Mouse (Mus musculus) left cerebral cortex, adult 8-10 months (tissue): ENCODE measurements around the gene Spats2l. TPM values are rescaled to one million over a fixed set of nuclear protein-coding genes. Genes with fewer than 3 reads are reported as not detected.

Source experiments
- DNase-seq, 2 experiments: peaks; one replicate each; pipeline ENCODE4 v3.0.0; 2022; ENCODE audit warnings: low spot score in 2 of 2
- total RNA-seq, 4 experiments: library from RNA; stranded (reverse); gene quantifications; 2 replicates each; pipeline ENCODE4 v1.2.4; 2022

Spats2l gene
- total RNA-seq, 4 experiments from 2014 or later = 35.5 to 41.7 (median 39.2) TPM

DNA sequence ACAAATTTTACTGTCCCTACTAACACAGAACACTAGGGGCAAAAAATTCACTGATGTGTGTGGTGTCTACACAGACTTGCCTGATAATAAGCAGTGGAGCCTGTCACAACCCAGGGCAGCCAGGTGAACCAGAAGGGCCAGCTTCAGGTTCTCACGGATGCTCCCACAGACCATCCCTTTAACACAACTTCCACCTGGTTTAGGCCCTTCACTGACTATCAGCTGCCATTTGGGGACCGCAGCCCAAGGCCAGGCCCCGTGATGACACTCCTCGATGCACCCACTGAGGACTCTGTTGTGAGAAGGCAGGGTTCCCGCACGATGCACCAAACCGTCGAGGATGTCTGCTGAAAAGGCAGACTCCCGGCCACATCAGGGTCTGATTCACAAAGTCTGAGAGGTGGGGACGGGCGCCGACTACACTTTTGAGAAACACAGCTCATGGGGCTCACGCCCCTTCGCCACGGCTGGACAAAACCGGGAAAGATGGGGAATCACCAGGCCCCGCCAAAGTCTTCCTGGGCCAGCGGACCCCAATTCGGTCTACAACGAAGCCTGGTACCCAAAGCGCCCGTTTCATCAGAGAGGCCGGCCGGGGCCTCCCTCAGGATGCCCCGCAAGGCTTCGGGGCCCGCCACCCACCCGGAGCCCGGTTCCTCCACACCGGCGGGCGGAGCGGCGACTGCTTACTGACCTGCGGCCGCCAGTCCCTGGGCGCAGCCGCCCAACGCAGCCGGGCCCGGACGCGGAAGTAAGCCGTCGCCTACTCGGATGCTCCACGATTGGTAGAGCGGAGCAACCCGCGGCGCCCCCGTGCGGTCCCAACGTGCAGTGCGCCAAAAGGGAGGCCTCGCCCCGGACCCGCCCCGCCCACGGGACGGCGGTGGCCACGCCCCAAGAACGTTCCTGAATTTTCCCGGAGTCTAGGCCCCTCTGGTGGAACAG lies 195.6 kb downstream of the Spats2l start:
- peak; percentile 92 to 95 for DNase-seq

DNA sequence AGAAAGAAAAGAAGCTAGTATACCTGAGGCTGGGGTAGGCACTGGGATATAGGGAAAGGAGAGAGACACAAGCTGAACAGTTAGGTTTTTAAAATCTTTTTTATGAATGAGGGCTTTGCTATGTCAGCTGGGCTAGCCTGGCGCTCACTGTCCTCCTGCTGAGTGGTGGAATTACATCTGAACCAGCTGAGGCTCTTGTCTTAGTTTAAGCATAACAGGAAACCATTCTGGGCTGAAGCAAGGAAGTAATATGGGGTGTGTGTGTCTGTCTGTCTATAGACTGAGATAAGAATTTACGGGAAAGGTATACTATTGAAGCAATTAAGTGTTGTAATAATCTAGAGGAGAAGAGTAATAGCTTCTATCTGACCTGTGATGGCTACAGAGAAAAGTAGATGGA lies 197.6 kb downstream of the Spats2l start:
- no peak for DNase-seq

DNA sequence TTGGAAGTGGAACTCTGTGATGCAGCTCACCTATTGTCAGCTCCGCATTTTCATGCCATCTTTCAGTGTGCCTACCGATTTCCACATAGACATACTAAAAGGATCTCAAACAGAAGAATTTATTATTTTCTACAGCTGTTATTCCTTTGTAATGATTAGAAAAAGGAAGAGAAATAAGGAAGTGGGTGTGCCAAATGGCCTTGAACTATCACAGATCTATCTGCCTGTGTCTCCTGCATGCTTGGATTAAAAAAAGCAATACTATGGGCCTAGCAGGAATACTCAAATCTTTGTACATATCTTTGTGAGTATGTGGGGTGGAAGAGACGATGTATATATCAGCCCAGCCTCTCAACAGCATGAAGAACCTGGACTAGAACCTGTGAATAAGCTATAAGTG lies 202.9 kb downstream of the Spats2l start:
- no peak for DNase-seq

DNA sequence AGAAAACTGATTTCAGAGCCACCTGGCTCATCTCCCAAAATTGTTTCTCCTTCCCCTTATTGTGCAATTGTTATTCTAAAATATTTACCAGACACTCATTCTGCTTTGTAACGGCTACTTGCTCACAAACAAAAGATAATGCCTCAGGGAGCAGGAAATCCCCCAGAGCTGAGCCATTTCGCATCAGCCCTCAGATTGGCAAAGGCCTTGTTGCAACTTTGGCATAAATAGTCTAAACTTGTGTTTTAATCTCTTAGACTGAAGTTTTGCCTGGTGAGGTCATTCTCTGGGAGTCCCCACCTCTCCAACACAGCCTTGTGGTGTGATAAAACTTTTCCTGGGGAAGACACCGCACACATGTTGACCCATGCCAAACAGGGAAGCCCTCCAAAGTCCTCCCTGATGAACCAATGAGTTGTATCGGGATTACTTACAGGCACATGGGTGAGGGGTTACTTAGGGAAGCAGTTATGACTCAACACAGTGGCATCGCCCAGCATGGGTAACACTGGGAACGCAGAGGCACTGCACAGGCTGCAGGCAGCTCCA lies 215.2 kb downstream of the Spats2l start:
- DNase-seq = no peak

DNA sequence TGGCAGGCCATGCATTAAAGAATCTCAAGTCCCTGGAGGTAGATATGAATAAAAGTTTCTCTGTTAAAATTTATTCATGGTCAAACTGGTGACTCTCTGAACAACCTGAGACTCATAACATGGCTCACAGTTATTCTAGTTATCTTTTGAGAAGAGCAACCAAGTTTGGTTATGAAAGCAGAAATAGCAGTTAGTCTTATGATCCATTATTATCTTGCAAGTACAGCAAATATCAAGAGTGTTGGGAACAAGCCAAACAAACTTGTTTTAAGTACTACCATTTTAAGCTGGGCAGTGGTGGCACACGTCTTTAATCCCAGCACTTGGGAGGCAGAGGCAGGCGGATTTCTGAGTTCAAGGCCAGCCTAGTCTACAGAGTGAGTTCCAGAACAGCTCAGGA lies 217.3 kb downstream of the Spats2l start:
- no peak for DNase-seq

DNA sequence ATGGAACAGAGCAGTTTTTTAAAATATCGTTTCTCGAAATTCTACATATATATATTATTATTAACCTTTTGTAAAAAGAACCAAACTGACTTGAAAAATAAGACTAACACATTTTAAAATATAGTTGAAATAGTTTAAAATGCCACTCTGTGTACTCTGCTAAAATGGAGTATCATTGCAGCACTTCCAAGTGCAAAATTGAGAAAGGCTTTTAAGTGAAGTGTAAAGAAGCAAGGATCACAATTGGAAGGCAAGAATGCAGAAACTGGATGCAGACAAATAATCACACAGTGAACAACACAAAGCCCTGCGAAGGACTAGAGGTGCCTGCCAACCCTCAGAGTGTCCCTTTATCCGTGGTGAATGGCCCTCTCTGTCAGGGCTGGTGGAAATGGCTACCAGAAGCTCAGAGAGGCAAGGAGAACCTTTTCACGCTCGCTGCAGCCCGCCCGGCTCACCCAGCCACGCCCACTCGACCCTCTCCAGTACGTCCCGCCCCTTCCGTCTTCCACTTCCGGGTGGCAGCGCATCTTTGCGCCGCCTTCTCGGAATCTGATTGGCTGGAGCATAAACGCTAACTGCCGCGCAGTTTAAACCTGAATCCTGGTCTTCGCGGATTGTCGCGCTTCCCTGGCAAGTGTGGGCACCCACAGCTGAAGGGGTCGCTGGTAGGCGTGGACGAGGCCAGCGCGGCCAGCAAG lies 221.6 kb downstream of the Spats2l start, which contains the start of gene Sgo2a:
Gene Sgo2a, plus strand, starts transcription at position 540 of the 701 bp plus-strand sequence.
- peak; percentile 68 to 83 for DNase-seq

DNA sequence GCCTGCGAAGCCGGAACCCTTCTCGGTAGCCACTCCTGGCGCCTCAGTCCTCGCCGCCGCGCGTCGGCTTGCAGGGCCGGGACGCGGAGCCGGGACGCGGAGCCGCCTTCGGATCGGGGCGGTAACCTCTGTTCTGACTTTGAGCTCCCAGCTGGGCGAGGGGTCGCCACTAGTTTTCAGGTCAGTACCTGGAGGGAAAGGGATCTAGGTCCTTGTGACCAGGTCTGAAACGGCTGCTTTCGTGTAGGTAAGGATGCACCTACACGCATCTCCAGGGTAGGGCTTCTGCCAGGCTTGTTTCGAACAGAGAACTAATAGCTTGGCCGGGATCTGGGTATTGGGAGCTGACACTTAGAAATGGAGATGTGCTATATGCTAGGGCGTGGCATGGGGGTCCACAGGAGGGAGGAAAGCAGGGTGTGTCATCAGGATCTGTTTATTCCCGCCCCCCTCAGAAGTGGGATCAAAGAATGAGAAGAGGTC lies 222.2 kb downstream of the Spats2l start:
- DNase-seq = peak in 1 of 2 experiments; percentile 5

Other genes starting within 250 kb of the Spats2l start
- gene Sgo2a, start 221.8 kb downstream of the Spats2l start, total RNA-seq = under 1 TPM; 0.42 to 0.76 (median 0.55) TPM
- gene Kctd18, start 244.8 kb downstream of the Spats2l start, total RNA-seq = 10 to 100 TPM; 17.6 to 20.3 (median 19.8) TPM